ENCODE assay signal across 22 mouse cellular contexts in genomic region chr4:99205773-99206172, GRCm38 (mm10). TPM values are rescaled to one million over a fixed set of nuclear protein-coding genes. Genes with fewer than 3 reads are reported as not detected.
A peak's percentile ranks its signal among the peaks of the same experiment; 100 is the strongest.
DNase-seq lines count a peak whose midpoint lies in the region; ATAC-seq and TF ChIP-seq lines count a peak whose summit lies in the region.
"Had no signal": no experiment of that assay in that cellular context is flagged by ENCODE, and none has a peak within 500 bp of the region (broad histone marks: within the 10 kb centered on the region; RNA-seq: fewer than 3 reads in every experiment).

No protein-coding gene starts in this region.

- H3K4me1 ChIP-seq in kidney, embryonic 15.5 days = peaks cover 8% of the 10 kb centered on the region; the same call in 1 of the 2 replicates
- no peaks in the 10 kb centered on the region for H3K4me1 ChIP-seq in G1E (ENCODE audit: insufficient read depth, low read depth, low read length)
- no peaks in the 10 kb centered on the region for H3K4me1 ChIP-seq in intestine, postnatal 0 days (replicated peaks; ENCODE audit: control insufficient read depth, insufficient read depth, low read length)
- H3K4me1 ChIP-seq in neural tube, embryonic 15.5 days = no peaks in the 10 kb centered on the region
- H3K4me1 ChIP-seq: lung, embryonic 15.5 days had no signal

- no peak overlapping the region for H3K4me3 ChIP-seq in kidney, embryonic 15.5 days (replicated peaks)
- H3K4me3 ChIP-seq in G1E (ENCODE audit: low read depth, low read length) = 0 out of 2 replicates have a peak overlapping the region, but pooled peaks have one; percentile 34
- no peak overlapping the region for H3K4me3 ChIP-seq in intestine, postnatal 0 days (ENCODE audit: low read depth, low read length)
- no peak overlapping the region for H3K4me3 ChIP-seq in neural tube, embryonic 15.5 days (replicated peaks)
- H3K4me3 ChIP-seq: heart, embryonic 13.5 days; lung, embryonic 15.5 days; midbrain, embryonic 10.5 days; neural tube, embryonic 13.5 days had no signal

- no peaks in the 10 kb centered on the region for H3K9me3 ChIP-seq in kidney, embryonic 15.5 days (replicated peaks)
- H3K9me3 ChIP-seq in G1E (replicated peaks) = peaks cover 33% of the 10 kb centered on the region
- H3K9me3 ChIP-seq in intestine, postnatal 0 days (ENCODE audit: control insufficient read depth) = no peaks in the 10 kb centered on the region
- no peaks in the 10 kb centered on the region for H3K9me3 ChIP-seq in neural tube, embryonic 15.5 days (replicated peaks)
- H3K9me3 ChIP-seq: heart, embryonic 13.5 days; lung, embryonic 15.5 days; midbrain, embryonic 10.5 days; neural tube, embryonic 13.5 days had no signal

- H3K4me2 ChIP-seq in kidney, embryonic 15.5 days = no peak overlapping the region
- H3K4me2 ChIP-seq in intestine, postnatal 0 days (replicated peaks; ENCODE audit: low read depth) = no peak overlapping the region
- no peak overlapping the region for H3K4me2 ChIP-seq in neural tube, embryonic 15.5 days
- H3K4me2 ChIP-seq: heart, embryonic 13.5 days; lung, embryonic 15.5 days; neural tube, embryonic 13.5 days had no signal

- no peaks in the 10 kb centered on the region for H3K36me3 ChIP-seq in kidney, embryonic 15.5 days
- no peaks in the 10 kb centered on the region for H3K36me3 ChIP-seq in G1E (replicated peaks)
- H3K36me3 ChIP-seq in intestine, postnatal 0 days (ENCODE audit: control insufficient read depth, insufficient read depth) = no peaks in the 10 kb centered on the region
- no peaks in the 10 kb centered on the region for H3K36me3 ChIP-seq in neural tube, embryonic 15.5 days
- H3K36me3 ChIP-seq: heart, embryonic 13.5 days; lung, embryonic 15.5 days; midbrain, embryonic 10.5 days; neural tube, embryonic 13.5 days had no signal

- WGBS in kidney, embryonic 15.5 days = 84% methylated on average over 6 of the region's 6 CpGs
- 84% methylated on average over 6 of the region's 6 CpGs for WGBS in intestine, postnatal 0 days
- 94% methylated on average over 6 of the region's 6 CpGs for WGBS in neural tube, embryonic 15.5 days

- DNase-seq in kidney, postnatal 10 days = no peak
- DNase-seq in A20 (ENCODE audit: low read depth, low spot score) = peak; percentile 20
- DNase-seq in G1E (ENCODE audit: low spot score) = no peak
- no peak for DNase-seq in spleen, postnatal 36 days (ENCODE audit: low spot score in 2 of 2)
- DNase-seq: adrenal gland, adult 8-10 months; cerebellum, adult 8-10 months; cerebellum, postnatal 25 days; heart, postnatal 10 days; kidney, adult 18-20 months; kidney, postnatal 4 days; thymus, adult 18-20 months; thymus, postnatal 25 days had no signal

- no peak for TF ChIP-seq CTCF in G1E (IDR thresholded peaks at IDR 0.05; ENCODE audit: low read depth, low read length)
- no peak for TF ChIP-seq CTCF in intestine, postnatal 0 days (IDR thresholded peaks at IDR 0.05; ENCODE audit: low read depth)

- no peaks in the 10 kb centered on the region for H3K27me3 ChIP-seq in kidney, embryonic 15.5 days
- H3K27me3 ChIP-seq in G1E (ENCODE audit: insufficient read depth, low read length) = no peaks in the 10 kb centered on the region
- H3K27me3 ChIP-seq in intestine, postnatal 0 days (replicated peaks; ENCODE audit: control insufficient read depth, insufficient read depth, low read length) = no peaks in the 10 kb centered on the region
- H3K27me3 ChIP-seq in neural tube, embryonic 15.5 days (replicated peaks) = no peaks in the 10 kb centered on the region
- H3K27me3 ChIP-seq: CH12.LX; heart, embryonic 13.5 days; lung, embryonic 15.5 days; neural tube, embryonic 13.5 days had no signal

- 0 out of 2 replicates have a peak, but pooled peaks have one; percentile 18 for ATAC-seq in kidney, embryonic 15.5 days (replicated peaks; ENCODE audit: low FRiP score)
- no peak for ATAC-seq in G1E (ENCODE audit: extremely low read depth, insufficient number of reproducible peaks, low FRiP score, poor library complexity, severe bottlenecking)
- ATAC-seq in intestine, postnatal 0 days = 0 out of 2 replicates have a peak, but pooled peaks have one; percentile 43
- no peak for ATAC-seq in neural tube, embryonic 15.5 days (ENCODE audit: low FRiP score)
- ATAC-seq: forebrain, embryonic 16.5 days had no signal

- no peak overlapping the region for H3K9ac ChIP-seq in kidney, embryonic 15.5 days
- no peak overlapping the region for H3K9ac ChIP-seq in intestine, postnatal 0 days (ENCODE audit: low read depth, low read length)
- no peak overlapping the region for H3K9ac ChIP-seq in neural tube, embryonic 15.5 days (replicated peaks)
- H3K9ac ChIP-seq: heart, embryonic 13.5 days; lung, embryonic 15.5 days; neural tube, embryonic 13.5 days had no signal

- H3K27ac ChIP-seq in kidney, embryonic 15.5 days = no peak overlapping the region
- no peak overlapping the region for H3K27ac ChIP-seq in intestine, postnatal 0 days (ENCODE audit: low read depth, low read length)
- no peak overlapping the region for H3K27ac ChIP-seq in neural tube, embryonic 15.5 days (replicated peaks)
- H3K27ac ChIP-seq: heart, embryonic 13.5 days; lung, embryonic 15.5 days; macrophage; midbrain, embryonic 10.5 days; neural tube, embryonic 13.5 days had no signal

RNA-seq across cellular contexts. Expression of gene Atg4c, which starts 12.0 kb away (rescaled TPM):
- 13.4 and 14.1 TPM in 2 replicates for polyA plus RNA-seq in kidney, embryonic 15.5 days (2015; fragmentation: Nextera tagmentation; extraction: Ambion mirVana)
- total RNA-seq in G1E (2014; fragmentation: Nextera tagmentation) = 0.24 TPM in 1 of 2 replicates, not detected in the other
- not detected in 2 replicates for total RNA-seq in G1E (2017)
- not detected in 2 replicates for polyA plus RNA-seq in G1E (2012)
- polyA plus RNA-seq in intestine, postnatal 0 days (2015; fragmentation: Nextera tagmentation; extraction: Ambion mirVana) = 12.2 and 13.4 TPM in 2 replicates
- 17.9 and 18.8 TPM in 2 replicates for polyA plus RNA-seq in neural tube, embryonic 15.5 days (2015; fragmentation: Nextera tagmentation; extraction: Ambion mirVana)
- total RNA-seq: CH12.LX had no signal

Comparison
In these comparisons a context has a peak if more than half of its experiments do, and no peak if none do; other contexts are left out.
1. ATAC-seq: peak in kidney, embryonic 15.5 days (single experiment) and intestine, postnatal 0 days (single experiment); none in G1E (single experiment) and neural tube, embryonic 15.5 days (single experiment).
2. RNA of gene Atg4c, which starts 12.0 kb away (polyA plus RNA-seq): 17.9 to 18.8 TPM in neural tube, embryonic 15.5 days, 13.4 to 14.1 TPM in kidney, embryonic 15.5 days and 12.2 to 13.4 TPM in intestine, postnatal 0 days; not detected in G1E; every median in the first group is over 10 times any median in the second.